Mouse (Mus musculus) Patski (cell line): ENCODE data around the gene Pik3r6. TPM values are rescaled to one million over a fixed set of nuclear protein-coding genes. Genes with fewer than 3 reads are reported as not detected.

Experiments used
- ATAC-seq: fragments of 100-300 bp; one replicate; pipeline ENCODE4 v1.8.0; 2021
- CTCF ChIA-PET: fragments of 350-600 bp; sonication (Branson Sonifier 250); formaldehyde crosslinking; loops from one replicate; lab custom pipeline; 2022; ENCODE audit warnings: inconsistent platforms; lab: Charles Lee
- POLR2A ChIA-PET: fragments of 350-600 bp; sonication (Branson Sonifier 250); formaldehyde crosslinking; loops from one replicate; lab custom pipeline; 2022; ENCODE audit warnings: antibody characterized with exemption, inconsistent platforms; lab: Charles Lee
- DNase-seq: peaks from one replicate; pipeline ENCODE4 v3.0.0-alpha.2; 2011; ENCODE audit warnings: low read depth, low spot score
- H3K27me3 ChIP-seq: fragments of 371-371 bp; one replicate; pipeline ENCODE4 v1.5.1; 2021
- CTCF ChIP-seq: fragments of 100-300 bp; IDR thresholded peaks from one replicate; pipeline ENCODE4 v1.5.1; 2021
- in situ Hi-C: fragments of 300-500 bp; cut with MboI; formaldehyde crosslinking; loops from 3 replicates; pipeline ENCODE4 v1.11.1; 2018; ENCODE audit warnings: low pct_unique_long_range_greater_than_20kb, mixed read lengths
- polyA plus RNA-seq: library from polyadenylated mRNA; unstranded; gene quantifications from one replicate; pipeline ENCODE4 v1.2.3, GENCODE M21; 2021

The Pik3r6 gene
- polyA plus RNA-seq, 1 experiment from 2014 or later: 1.5 TPM

DNA sequence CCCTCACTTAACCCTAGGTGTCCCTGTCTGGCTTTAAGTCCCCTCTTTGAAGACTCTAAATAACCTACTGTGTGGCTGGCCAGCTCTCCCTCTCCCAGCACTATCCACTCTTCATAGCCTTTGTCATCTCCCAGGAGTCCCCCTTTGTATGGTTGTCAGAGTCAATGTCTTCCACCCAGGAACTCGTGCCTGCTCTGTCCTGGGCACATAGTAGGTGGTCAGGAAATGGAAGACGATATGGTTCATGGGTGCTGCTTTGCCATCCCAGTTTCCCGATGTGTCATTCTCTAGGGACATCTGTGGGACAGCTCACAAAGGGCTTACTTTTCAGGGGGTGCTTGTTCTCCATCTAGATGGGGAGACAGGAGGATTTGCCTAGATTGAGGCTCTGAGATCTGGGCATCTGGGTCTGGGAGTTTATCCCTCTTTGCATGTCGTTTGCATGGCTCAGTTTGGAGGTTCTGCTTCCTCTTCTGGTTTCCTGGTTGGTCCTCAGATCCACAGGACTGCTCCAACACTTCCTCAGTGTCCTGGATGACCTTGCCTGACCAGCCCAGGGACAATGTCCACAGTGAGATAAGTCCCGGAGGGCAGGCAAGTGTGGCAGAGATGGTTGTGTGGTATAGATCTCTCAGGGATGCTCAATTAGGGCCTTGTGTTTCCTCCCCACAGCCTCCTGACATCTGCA is 30.5 kb upstream of the Pik3r6 start:
- in situ Hi-C loops: no loop called here
- CTCF ChIA-PET: interaction anchor here (0.9 kb wide), 1 partner anchor 41 kb away, joined by 3 read pairs; no protein-coding TSS in a partner anchor
- TF ChIP-seq CTCF: no peak
- POLR2A ChIA-PET: no interaction called here
- DNase-seq: no peak
- no peaks in the 10 kb centered on the region for H3K27me3 ChIP-seq
- ATAC-seq: no peak

DNA sequence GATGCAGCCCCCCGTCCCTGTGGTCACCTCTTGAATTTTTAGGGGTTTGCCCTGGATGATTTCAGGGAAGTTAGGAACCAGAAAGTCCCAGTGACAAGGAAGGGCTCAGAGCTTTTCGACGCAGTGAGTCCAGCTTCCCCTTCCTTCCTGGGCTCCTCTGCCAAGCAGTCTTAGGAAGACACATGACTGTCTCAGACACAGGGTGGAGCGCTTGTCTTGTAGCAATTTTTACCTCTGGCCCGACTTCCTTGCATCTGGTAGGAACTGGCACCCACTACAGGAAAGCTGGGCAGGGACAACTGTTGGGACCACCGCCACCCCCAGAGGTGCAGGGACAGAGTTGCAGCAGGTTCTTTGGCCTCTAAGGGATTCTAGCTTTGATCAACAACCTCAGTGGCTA is 28.2 kb upstream of the Pik3r6 start:
- TF ChIP-seq CTCF: no peak
- in situ Hi-C loops: no loop called here
- POLR2A ChIA-PET: no interaction called here
- DNase-seq (no peak), ATAC-seq (no peak)
- CTCF ChIA-PET: interaction anchor here (2.1 to 2.5 kb wide), 2 partner anchors 10 to 43 kb away, joined by 7 to 11 read pairs; partner anchors contain the start of gene Pik3r5
- H3K27me3 ChIP-seq: no peaks in the 10 kb centered on the region

DNA sequence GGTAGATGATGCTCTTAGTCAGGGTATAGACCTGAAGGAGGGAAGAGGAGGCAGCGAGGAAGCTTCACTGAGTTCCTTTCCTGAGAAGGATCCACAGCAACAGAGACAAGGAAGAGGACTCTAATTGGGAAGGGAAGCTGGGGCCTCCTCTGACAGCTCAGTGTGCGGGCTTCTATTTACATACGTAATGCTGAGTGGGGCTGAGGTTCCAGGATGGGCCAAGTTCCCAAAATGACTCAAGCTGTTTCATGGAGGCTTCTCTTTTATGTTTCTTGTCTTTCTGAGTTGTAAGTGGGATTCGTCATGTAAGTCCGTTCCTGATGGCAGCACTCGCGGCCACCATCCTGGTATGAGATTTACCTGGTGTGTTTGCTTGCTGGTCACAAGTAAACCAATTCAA is 27.1 kb upstream of the Pik3r6 start:
- no peaks in the 10 kb centered on the region for H3K27me3 ChIP-seq
- CTCF ChIA-PET: interaction anchor here (2.1 to 2.5 kb wide), 2 partner anchors 9 to 44 kb away, joined by 7 to 11 read pairs; partner anchors contain the start of gene Pik3r5
- ATAC-seq: no peak
- in situ Hi-C loops: loop anchor here (5.0 kb wide), 1 partner anchor 38 kb away; no protein-coding TSS in a partner anchor
- no peak for DNase-seq
- POLR2A ChIA-PET: no interaction called here
- no peak for TF ChIP-seq CTCF

DNA sequence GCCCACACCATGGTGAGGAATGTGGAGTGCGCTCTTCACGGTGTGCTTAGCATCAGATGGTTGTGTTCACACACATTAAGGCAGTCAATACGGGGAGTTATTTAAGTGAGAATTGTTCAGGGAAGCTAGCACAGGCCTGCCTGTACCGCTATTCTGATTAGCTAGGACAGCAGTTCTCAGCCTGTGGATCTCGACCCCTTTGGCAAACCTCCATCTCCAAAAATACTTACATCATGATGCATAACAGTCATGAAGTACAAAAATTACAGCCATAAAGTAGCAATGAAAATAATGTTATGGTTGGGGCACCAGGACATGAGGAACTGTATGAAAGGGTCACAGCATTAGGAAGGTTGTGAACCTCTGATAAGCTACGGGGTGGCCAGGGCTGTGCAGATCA is 25.2 kb upstream of the Pik3r6 start:
- no peaks in the 10 kb centered on the region for H3K27me3 ChIP-seq
- in situ Hi-C loops: loop anchor here (5.0 kb wide), 1 partner anchor 40 kb away; no protein-coding TSS in a partner anchor
- ChIA-PET CTCF (no interaction called here), POLR2A (no interaction called here)
- TF ChIP-seq CTCF: no peak
- ATAC-seq (no peak), DNase-seq (no peak)

DNA sequence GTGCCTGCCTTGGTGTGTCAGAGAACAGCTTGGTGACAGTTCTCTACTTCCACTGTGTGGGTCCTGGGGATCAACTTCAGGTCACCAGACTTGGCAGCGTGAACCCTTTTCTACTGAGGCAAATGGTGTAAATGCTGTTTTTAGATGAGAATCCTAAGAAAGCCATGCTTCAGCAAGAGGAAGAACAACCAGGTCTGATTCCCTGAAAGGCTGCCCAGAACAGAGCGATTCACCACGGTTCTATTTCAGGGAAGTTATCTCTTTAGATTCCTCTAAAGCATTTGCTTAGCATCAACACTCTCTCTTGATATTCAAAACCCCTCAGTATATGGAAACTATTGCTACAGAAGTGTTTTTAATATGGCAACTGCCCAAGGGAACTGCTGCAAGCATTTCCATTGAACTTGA is 24.2 kb upstream of the Pik3r6 start:
- in situ Hi-C loops: loop anchor here (5.0 kb wide), 1 partner anchor 41 kb away; no protein-coding TSS in a partner anchor
- no peak for DNase-seq
- no peaks in the 10 kb centered on the region for H3K27me3 ChIP-seq
- ChIA-PET POLR2A (no interaction called here), CTCF (interaction anchor here (3.6 kb wide), 1 partner anchor 46 kb away, joined by 11 read pairs; the partner anchor contains the start of gene Pik3r5)
- no peak for ATAC-seq
- no peak for TF ChIP-seq CTCF

DNA sequence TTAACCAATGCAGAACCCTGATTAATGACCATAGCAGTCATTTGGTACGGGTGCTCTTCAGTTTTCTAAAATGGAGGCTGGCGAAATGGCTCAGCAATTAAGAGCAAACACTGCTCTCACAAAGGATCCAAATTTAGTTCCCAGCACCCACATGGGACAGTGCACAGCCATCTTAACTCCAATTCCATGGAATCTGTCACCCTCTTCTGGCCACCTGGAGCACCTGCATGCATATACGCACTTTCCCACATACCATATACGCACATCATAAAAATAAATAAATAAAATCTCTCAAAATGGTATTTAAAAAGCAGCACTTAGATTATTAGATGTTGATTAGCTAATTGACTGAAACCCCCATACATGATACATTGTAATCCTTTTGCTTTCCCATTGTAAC is 22.2 kb upstream of the Pik3r6 start:
- ChIA-PET POLR2A (no interaction called here), CTCF (interaction anchor here (0.8 to 3.6 kb wide), 2 partner anchors 48 to 61 kb away, joined by 3 to 11 read pairs; partner anchors contain the start of gene Pik3r5)
- ATAC-seq: no peak
- TF ChIP-seq CTCF: peak; percentile 69
- H3K27me3 ChIP-seq: no peaks in the 10 kb centered on the region
- DNase-seq: no peak
- in situ Hi-C loops: no loop called here

DNA sequence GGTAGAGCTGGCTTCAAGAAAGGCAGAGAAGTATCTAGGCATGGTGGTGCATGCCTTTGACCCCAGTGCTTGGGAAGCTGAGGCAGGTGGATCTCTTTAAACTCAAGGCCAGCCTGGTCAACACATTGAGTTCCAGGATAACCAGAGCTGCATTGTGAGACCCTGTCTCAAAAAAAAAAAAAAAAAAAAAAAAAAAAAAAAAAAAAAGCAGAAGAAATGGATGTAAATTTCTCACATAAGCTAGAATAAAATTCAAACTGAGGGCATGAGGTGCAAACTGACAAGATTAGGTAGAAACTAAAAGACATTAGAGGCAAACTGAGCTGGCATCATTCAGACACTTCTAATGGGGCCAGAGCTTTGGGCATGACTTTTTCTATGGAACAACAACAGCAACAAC is 20.8 kb upstream of the Pik3r6 start:
- ChIA-PET CTCF (interaction anchor here (0.8 to 3.6 kb wide), 2 partner anchors 50 to 51 kb away, joined by 3 to 11 read pairs; partner anchors contain the start of gene Pik3r5), POLR2A (interaction anchor here (0.6 kb wide), 1 partner anchor 99 kb away, joined by 3 read pairs; no protein-coding TSS in a partner anchor)
- H3K27me3 ChIP-seq: no peaks in the 10 kb centered on the region
- no peak for TF ChIP-seq CTCF
- ATAC-seq (no peak), DNase-seq (no peak)
- in situ Hi-C loops: no loop called here

DNA sequence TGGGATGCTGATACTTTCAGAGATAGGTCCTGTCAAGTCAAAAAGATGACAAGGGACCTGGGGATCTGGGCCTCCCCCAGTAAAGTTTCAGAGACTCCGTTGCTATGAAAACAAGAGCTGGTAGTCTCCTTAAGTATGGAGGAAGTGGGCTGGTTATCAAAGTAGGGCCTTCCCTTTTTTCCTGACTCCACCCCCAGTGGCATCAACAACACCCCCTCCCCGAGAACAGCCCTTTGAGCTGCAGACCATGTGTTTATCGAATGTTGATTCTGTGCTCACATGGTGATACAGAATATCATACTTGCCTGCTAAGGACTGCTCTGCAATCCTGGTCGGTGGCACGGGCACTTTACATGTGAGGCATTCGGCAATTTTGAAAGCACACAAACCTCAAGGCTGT is 19.6 kb upstream of the Pik3r6 start:
- H3K27me3 ChIP-seq: no peaks in the 10 kb centered on the region
- DNase-seq (no peak), ATAC-seq (no peak)
- CTCF ChIA-PET: interaction anchor here (1.1 to 2.7 kb wide), 2 partner anchors 8 to 51 kb away, joined by 3 to 11 read pairs; partner anchors contain the start of gene Pik3r5
- POLR2A ChIA-PET: no interaction called here
- no peak for TF ChIP-seq CTCF
- in situ Hi-C loops: no loop called here

DNA sequence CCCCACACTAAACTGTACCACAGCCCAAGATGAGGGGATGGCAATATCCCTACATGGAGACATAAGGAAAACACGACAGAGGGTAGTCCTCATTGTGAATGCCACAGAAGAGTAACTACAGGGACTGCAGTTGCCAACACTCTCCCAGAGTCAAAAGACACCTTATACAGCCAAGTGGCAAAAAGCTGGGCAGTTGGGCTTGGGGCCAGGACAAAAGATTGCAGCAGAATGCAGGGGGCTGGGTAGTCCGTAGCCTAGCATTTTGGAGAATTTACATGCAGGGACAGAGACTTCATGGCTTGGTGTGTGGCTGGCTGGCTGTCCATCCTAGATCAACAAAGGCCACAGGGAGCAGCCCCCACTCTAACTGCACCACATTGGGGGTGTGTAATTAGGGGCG is 18.4 kb upstream of the Pik3r6 start:
- no peak for DNase-seq
- POLR2A ChIA-PET: no interaction called here

DNA sequence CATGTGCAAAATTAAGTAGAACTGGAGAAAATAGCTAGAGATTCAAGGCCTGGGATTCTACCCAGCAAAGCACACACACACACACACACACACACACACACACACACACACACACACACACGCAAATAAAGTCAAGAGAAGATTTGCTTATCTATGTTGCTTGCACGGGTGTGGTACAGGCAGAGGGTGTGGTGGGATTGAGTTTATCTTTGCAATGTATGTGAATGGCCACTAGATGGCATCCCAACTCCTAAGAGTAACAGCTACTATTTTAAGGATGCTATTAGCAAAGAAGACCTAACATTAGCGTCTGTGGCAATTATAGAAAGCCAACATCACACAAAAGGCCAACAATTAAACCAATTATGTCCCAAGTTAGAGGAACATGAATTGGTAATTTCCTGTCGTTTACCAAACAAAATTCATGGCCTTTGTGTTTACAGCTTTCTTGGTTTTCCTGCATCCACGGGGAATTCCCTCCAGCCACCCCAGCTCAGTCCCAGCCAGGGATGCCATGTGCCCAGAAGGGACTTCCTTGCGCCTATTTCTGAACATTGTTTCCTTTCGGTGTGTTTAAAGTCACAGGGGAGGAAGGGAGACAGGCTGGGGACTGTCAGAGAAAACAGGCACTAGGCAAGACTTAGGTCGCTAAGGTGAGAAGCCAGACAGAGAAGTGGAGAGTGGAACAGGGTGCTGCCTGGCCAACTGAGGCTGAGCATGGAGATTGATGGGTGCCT is 17.4 kb upstream of the Pik3r6 start:
- H3K27me3 ChIP-seq: no peaks in the 10 kb centered on the region
- peak; percentile 20 for DNase-seq
- ChIA-PET CTCF (interaction anchor here (0.8 to 2.7 kb wide), 14 partner anchors 10 to 323 kb away, joined by 3 to 11 read pairs (median 4); no protein-coding TSS in a partner anchor), POLR2A (no interaction called here)
- no peak for TF ChIP-seq CTCF
- no peak for ATAC-seq
- in situ Hi-C loops: loop anchor here (5.0 kb wide), 1 partner anchor 67 kb away; no protein-coding TSS in a partner anchor

More for the DNA sequence above, 18.4 kb upstream of the Pik3r6 start:
- in situ Hi-C loops: no loop called here
- TF ChIP-seq CTCF: no peak
- no peak for ATAC-seq
- no peaks in the 10 kb centered on the region for H3K27me3 ChIP-seq
- CTCF ChIA-PET: interaction anchor here (0.9 to 2.7 kb wide), 11 partner anchors 10 to 324 kb away, joined by 3 to 11 read pairs (median 4); no protein-coding TSS in a partner anchor
